Mouse (Mus musculus) 416B (cell line): ENCODE results near the gene Pard3.
A peak's percentile ranks its signal among the peaks of the same experiment; 100 is the strongest.

Source experiments
- DNase-seq: peaks from one replicate; pipeline ENCODE4 v3.0.0; 2011; ENCODE audit warnings: low read depth

Pard3 gene

GRCm38 (mm10) chr8:127609316-127609715 is 545.6 kb downstream of the Pard3 start:
- no peak for DNase-seq

GRCm38 (mm10) chr8:127614206-127614605 is 550.5 kb downstream of the Pard3 start:
- no peak for DNase-seq

DNA sequence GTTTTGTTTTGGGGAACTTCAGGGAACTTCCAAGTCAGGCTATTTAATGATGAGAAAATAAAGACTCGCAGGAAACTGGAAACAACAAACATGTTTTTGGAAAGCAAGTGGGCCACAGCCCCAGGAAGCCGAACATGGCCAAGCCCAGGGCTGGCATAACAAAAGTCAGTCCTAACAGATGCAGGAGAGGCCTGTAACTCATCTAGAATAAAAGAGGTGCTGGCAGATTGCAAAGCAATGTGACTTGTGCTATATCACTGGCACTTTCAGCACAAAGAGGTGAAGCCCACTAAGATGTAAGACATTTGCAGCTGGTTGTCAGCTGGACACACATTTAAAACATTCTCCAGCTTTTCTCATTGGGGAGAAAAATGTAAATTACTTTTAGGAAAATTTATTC is 553.0 kb downstream of the Pard3 start:
- no peak for DNase-seq

- DNase-seq, result no peak
Measured at GRCm38 (mm10) chr8:127622137-127622536, 558.4 kb downstream of the Pard3 start.

- no peak for DNase-seq
Measured at GRCm38 (mm10) chr8:127638232-127639087, 574.8 kb downstream of the Pard3 start.

DNA sequence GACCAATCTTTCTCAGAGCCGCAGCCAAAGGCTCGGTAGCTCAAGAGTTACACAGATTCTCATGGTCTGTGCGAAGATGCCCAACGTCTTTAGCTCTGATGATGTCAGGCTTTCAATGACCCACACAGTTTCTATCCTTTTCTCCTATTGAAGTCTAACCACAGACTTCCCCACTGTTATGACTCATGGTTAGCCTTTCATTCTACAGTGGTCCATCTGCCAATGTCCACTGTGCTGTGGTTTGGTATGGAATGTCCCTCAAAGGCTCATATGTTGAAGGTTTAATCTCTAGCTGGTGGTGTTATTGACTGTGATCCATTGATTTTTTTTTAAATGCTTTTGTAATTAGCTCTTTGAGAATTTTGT is 575.4 kb downstream of the Pard3 start:
- DNase-seq, result peak; percentile 28

GRCm38 (mm10) chr8:127655559-127655958 is 591.9 kb downstream of the Pard3 start:
- DNase-seq, result no peak
